Mouse (Mus musculus): ENCODE data around the gene Extl2.

- TF ChIP-seq POLR2A (IDR thresholded peaks at IDR 0.05; ENCODE audit: control insufficient read depth, extremely low read depth, insufficient read depth, low read length, poor library complexity) (no peak), CTCF (IDR thresholded peaks at IDR 0.05; ENCODE audit: borderline replicate concordance, control insufficient read depth, extremely low read depth, insufficient read depth, low read length, poor library complexity) (no peak)
Observed at GRCm38 (mm10) chr3:116033871-116034222, 26.6 kb downstream of the Extl2 start.
